Mouse (Mus musculus) E14TG2a.4 (cell line): ENCODE measurements around the gene Cyp2c67.
"Not testable (repeated sequence)": the region's sequence is repeated elsewhere in the genome, so short reads cannot be mapped to it uniquely, and the experiment has no call there.

Experiments used
- CTCF ChIP-seq: conservative IDR thresholded peaks from 2 replicates; pipeline ENCODE4 v1.5.1; 2014; ENCODE audit warnings: low read length
- NANOG ChIP-seq: IDR thresholded peaks from 2 replicates; pipeline ENCODE4 v1.6.1; 2014; ENCODE audit warnings: borderline replicate concordance, low read length, mixed read lengths
- POU5F1 ChIP-seq: IDR thresholded peaks from 2 replicates; pipeline ENCODE4 v1.6.1; 2014; ENCODE audit warnings: low read length, borderline replicate concordance

- TF ChIP-seq CTCF, POU5F1, NANOG: not testable (repeated sequence)
Measured at GRCm38 (mm10) chr19:39665650-39666049, 16.8 kb upstream of the Cyp2c67 start.
